Mouse (Mus musculus) ovary, postnatal 10 days (tissue): ENCODE measurements around the gene Ets1.

Experiments used
- DNase-seq: peaks from one replicate; pipeline ENCODE4 v3.0.0; 2022; ENCODE audit warnings: low spot score

Gene Ets1

DNA sequence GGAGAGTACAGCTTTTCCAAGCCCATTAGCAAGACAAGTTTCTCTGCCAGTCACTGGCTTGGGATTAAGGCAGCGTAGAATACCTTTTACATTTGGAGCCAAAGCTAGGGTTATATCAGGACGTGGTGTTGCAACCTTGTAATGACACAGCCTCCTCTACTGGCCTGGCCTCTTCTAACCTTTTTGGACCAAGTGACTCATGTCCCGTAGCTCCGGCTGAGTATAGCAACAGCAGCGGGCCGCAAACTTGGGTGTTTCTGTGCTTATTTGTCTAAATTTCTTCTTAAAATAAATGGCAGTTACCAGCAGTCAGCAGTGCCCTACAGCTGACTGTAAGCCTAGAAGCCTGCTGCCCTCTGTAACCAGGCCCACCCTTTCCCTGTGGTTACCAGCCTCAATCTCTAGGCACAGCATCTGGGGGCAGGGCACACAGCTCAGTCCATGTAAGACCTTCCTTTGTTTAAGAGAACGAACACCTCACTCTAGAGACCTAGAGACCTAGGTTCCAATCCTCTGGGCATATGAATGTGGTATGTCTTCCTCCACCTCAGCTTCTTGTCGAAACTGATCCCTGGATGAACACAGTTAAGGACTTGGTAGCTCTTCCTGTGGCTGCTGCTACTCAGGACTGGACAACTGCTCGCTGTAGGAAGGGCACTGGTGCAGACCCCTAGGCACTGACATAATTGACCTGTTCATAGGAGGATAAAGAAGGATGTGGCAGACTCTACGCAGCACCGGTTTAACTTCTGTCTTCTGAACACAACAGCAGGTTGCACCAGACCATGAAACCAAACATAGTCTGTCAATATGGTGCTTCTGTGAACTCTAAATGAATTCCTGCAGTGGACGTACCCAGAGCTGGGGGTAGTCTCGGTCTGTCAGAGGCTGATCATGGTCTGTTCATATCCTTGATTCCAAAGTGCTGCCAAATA lies 94.9 kb downstream of the Ets1 start:
- DNase-seq: no peak

DNA sequence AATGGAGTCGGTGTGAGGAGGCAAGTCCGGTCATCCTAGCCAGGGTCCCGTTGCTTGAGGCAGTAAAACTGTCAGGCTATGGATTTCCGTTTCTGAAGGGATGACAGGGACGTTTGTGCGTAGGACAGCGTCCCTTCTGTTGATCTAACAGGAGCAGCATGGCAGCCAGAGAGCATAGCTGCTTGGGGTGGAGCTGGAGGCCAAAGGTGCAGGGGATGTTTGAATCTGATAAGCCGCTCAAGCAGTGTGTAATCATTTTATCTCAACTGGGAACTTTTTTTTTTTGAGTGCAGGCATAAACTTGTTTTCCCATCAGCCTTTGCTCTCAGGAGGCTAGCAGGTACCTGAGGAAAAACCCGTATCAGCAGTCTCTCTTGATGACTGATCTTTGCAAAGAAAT lies 95.8 kb downstream of the Ets1 start:
- no peak for DNase-seq

DNA sequence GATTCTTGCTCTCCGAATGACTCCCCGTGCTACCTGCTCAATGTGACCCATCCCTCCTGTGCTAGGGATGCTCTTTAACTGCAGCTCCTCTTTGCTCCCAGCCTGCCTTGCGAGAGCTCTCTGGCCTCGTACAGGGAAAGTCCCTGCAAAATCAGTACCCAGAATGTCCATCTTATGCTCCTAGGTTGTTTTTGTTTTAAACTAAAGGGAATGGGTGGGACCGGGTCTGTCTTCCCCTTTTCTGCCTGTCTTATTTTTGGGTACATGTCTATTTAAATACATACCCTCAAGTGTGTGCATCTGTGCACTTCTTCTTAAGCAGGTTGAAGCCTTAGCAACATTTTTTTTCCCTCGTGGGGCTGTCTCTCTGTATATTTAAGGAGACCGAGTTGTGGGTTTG lies 99.0 kb downstream of the Ets1 start:
- no peak for DNase-seq

DNA sequence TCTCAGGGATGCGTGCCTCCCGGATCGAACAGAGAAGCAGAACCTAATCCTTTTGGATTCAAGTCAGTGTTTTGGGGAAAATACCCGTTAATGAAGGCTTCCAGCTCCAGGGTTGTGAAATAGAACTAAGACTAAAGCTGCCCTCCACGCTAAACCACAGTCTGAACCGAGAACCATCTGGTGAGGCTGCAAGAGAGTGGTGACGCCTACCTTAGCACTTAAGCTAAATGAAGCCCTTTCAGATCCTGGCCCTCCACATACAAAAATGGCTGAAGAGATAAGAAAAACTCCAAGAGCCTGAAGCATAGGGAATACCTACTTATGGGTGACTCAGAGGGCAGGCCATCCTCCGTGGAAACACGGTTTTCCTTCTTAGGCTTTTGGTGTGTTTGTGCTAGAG lies 100.0 kb downstream of the Ets1 start:
- DNase-seq: no peak

DNA sequence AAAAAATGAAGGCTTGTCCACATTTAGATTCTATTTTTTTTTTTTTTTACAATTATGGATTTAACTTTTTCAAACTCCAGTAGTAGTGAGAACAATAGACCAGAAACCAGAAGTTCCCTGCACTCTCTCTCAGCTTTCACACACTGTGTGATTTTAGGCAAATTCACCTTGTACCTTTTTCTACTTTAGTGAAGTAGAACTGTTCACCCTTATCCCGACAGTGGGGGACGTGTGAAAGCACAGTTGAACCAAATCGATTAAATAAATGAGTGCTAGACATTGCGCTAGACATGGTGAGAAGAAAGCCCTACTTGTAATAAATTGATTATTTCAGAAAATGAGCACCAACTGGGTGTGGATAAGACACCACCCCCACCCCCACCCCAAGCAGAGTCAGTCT lies 104.0 kb downstream of the Ets1 start:
- DNase-seq: no peak

DNA sequence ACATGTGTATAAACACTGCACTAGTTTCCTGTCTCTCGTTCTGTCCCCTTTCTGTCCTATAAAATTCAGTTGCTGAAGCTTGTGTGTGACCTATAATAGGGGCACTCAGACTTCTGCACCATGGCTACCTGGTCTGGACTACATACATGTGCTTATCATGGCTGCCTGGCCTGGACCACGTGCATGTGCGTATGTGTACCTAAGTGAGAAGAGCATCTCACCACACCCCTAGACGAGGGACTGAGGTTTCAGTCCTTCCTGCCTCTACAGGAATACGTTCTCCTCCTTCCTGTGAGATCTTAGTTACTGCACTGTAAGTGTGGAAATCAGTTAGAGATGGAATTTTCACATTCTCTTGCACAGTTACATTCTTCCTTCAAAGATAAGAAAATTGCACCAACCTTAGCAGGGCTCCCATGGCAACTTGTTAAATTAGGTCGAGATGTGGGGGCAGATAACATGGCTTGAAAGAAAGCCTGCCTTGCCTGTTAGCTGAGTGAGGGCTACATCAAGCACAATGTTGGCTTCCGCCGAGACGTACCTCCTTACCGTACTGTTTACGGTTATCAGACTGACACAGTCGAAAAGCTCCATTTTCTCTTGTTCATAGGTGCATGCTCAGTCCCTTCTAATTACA lies 104.8 kb downstream of the Ets1 start:
- no peak for DNase-seq

DNA sequence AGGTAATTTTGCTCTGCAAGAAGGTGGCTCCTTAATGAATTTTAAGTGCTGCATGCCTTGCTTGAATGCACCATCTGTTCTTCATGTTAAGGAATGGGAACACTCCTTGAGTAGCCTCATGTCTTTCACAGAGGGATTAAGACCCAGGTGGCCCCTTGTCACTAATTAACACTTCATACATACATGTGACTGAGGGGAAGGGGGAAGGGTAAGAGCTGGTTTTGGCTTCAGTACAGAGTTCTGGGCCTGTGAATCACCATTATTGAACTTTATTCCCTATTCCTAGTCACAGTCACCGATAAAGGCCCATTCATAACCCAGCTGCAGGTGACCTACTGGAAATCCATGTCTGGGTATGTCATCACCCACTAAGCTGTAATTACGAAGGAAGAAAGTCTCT lies 105.7 kb downstream of the Ets1 start:
- no peak for DNase-seq

DNA sequence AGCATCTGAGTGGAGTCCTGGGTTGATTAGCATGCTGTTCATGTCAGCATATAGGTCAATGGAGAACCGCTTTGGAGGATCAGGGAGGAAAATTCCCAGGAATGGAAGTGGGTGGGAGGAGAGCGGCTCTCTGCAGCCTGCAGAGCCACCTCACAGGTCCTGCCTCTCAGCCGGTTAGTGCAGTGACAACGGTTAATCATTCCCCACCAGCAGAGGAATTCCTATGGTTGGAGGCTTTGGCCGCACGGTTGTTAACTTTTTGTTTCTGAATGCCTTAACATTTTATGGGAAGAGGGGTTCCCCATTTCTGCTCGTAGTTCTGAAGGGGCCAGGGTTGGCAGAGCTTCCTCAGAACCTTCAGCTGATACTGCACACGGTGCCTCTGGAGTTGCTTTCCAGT lies 107.1 kb downstream of the Ets1 start:
- DNase-seq: no peak

DNA sequence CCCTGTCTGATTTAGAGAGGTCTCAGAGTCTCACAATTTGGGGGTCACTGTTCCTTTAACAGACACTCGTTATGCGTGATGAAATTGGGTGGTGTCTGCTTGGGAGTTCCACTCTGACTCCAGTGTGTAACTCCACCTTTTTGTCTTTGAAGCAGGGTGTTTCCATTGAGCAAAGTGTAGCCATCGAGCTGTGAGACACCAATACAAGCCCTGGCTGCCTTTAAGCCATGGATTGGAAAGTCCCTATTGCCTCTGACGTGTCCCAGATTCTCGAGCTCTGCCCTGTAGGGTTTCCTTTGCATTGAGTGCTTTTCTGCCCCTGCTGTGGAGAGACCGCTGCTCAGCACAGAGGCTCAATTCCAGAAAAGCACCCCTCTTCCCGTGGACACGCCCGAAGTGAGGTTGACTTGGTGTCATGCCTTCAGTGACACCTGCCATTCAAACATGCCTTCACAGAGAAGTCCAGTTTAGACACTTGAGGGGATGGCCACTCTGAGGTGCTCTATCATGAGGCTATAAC lies 107.7 kb downstream of the Ets1 start:
- DNase-seq: no peak

DNA sequence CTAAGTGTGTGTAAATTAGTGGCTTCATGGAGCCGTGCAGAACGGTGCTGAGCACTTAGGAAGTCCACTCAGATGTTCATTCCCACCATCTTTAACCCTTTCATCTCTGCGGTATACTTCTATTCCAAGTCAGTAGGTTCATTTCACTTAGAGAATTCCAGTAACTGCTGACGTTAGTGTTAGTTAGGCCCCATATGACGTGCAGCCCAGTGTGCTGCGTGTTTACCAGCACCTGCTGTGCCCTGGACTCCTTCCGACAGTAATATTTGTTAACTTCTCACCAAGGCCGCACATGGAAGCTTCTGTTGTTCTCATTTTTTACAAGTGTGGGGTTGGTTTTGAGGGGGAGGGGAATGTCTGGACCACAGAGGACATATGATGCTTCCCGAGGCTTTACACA lies 108.3 kb downstream of the Ets1 start:
- DNase-seq: no peak

DNA sequence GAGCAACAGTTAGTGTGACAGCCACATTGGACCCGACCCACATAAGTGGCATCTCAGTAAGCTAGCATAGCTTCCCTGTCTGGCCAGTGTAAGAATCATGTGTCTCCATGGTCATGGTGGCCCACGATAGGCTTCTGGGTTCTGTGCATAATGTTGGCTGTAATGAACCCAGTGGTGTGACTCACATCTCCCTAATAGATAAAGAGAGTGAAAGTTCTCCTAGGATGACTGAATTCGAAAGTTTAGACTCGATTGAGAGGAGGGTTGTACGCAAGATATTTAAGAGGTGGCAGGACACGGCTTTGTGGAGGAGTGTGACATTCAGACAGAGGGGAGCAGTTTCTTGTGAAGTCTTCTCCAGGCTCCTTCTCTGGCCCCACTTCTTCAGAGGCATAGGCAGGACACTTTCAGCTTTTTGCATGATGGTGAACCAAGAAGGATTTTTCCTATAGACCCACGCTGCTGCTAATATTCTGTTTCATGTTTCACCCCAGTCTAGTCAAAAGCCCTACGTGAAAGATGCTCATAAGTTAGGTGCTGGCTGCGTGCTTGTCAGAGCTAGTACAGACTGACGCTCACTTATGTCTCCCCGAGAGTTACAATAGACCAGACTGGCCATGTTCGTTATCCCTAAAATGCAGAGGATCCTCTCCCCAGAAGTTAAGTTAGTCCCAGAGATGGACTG lies 109.2 kb downstream of the Ets1 start:
- DNase-seq: no peak

DNA sequence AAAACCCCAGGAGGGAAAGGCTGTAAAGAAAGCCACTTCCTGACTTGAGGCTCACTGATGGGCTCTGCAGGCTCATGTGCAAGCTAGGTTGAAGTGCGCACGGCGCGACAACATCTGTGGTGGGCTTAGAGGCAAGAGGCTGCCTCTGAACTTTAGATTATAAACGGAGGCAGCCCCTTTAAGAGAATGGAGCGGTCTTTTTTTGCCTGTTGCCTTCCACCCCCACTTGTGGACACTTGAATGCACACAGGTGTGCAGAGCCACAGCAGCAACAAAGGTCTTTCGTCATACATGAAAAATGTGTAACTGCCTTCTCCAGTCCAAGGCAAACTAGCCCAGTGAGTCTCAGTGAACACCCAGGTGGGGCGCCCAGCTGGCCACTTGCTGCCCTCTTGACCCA lies 110.0 kb downstream of the Ets1 start:
- DNase-seq: no peak

DNA sequence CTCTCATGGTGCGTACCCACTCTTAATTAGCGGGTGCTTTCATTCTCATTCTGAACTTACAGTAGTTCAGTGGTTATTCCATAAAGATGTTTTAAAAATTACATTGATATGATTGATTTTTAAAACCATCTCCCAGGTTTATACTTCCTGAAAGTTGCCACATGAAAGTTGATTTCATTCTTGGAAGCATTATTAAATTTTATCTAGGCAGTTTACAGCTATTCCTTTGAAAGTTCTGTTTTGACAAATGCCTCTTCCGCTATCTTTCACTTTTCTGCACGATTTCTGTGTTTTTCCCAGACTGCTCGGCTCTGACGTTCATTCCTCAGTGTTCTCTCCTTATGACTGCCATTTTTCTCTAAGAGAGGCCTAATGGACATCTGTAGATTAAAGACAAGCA lies 110.6 kb downstream of the Ets1 start:
- no peak for DNase-seq

DNA sequence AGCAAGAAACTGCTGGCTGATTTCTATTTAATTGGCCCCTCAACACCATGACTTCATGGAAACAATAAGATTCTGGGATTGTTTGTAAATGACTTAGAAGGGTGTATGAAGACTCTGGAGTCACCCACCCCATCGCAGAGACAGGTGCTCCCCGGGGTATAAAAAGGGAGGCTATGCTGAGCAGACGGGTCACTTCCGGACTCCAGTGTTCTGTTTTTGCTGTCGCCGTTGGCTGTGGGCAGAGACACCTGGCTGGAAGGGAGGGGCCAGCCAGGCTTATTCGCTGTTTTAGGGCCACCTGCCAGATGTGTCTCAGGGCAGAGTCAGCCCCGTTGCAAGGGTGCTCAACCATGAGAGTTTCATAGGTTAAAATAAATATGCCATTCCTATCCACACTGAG lies 111.6 kb downstream of the Ets1 start:
- DNase-seq: no peak

DNA sequence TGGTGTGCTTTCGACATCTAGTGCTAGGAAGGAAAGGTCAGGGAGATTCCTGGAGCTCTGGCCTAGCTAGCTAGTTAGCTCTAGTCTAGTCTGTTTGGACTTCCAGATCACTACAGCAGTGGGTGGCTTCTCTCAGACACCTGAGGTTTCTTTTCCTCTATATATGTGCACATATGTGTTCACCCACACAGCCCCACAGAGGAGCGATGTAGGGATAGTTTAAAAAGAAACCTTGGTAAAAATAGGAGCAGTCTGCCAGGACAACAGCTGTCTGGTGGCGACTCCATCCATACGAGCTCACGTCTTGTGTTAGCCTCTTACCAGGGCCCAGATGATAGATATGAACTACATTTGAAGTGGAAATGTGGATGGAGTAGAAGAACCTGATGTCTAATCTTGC lies 112.5 kb downstream of the Ets1 start:
- DNase-seq: no peak

DNA sequence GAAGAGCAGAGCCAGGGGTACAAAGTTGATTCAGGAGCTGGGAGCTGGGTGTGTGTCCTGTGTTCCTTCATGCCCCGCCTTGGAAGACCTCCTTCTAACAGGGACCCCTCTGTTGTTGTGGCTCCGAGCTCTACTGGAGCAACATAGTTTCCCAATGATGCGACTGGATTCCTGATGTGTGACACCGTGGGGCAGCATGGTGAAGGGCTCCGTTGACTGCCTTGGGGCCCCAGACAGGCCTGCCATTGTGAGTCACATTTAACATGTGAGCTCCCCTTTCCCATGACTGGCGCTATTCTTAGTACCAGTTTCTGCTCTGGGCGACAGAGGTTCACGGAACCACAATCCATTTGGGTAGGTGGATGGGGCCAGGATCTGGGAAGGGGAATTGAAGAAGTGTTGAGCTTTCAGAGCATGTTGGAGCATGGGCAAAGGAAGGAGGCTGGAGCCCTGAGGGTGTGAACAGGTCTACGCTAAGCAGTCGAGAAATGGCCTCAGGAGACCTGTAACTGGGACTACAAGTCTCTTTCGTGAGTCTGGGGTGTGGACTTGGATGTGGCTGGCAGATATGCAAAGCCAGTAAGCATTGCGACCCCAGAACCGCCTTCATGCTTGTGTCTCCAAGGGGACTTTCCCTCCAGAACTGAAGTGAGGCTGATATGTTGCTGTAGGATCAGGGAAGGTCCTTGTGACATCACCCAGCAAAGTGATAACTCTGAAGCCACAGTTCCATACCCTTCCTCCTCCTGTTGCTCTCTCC lies 113.9 kb downstream of the Ets1 start:
- DNase-seq: no peak

DNA sequence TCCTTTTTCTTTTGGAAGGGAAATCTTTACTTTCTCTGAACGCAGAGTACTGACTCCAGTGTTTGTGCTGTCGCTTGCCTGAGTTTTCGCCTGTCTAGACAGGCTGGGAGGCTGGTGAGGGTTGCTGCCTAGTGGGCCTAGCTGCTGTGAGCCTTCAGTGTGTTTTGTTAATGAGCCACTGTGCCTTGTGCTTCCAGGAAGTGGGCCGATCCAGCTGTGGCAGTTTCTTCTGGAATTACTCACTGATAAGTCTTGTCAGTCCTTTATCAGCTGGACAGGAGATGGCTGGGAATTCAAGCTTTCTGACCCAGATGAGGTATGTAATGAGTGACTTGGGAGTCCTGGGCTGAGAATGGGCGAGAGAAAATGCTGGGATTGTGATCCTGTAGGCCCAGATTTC lies 116.6 kb downstream of the Ets1 start:
- no peak for DNase-seq

DNA sequence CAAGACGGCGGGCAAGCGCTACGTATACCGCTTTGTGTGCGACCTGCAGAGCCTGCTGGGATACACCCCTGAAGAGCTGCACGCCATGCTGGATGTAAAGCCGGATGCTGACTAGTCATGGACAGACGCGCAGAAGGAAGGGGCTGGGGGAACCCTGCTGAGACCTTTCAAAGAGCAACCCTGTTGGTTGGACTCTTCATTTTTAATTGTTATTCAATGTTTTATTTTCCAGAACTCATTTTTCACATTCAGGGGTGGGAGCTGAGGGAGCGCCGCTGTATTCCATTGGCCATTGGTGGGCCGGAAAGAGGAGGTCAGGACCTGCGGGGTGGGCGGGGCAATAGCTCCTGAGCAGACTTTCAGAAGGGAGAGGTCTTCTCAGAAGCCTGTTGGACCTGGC lies 118.3 kb downstream of the Ets1 start:
- DNase-seq: no peak

DNA sequence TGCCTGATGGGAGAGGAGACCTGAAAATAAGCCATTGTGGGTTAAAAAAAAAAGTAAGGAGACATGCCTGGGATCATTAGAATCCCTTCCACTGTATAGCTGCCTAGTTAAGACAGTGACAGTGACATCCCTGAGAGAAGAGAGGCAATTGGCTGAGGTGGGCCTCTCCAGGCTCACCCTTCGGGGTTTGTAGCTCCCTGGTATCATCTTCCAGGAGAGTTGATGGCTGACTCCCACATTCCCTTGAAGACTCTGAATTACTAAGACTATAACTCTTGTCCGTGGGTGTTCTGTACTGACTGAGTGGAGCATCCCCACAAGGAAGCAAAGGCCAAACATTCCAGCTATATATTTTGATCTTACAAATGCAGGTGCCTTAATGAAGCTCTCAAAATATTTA lies 120.0 kb downstream of the Ets1 start:
- DNase-seq: no peak

DNA sequence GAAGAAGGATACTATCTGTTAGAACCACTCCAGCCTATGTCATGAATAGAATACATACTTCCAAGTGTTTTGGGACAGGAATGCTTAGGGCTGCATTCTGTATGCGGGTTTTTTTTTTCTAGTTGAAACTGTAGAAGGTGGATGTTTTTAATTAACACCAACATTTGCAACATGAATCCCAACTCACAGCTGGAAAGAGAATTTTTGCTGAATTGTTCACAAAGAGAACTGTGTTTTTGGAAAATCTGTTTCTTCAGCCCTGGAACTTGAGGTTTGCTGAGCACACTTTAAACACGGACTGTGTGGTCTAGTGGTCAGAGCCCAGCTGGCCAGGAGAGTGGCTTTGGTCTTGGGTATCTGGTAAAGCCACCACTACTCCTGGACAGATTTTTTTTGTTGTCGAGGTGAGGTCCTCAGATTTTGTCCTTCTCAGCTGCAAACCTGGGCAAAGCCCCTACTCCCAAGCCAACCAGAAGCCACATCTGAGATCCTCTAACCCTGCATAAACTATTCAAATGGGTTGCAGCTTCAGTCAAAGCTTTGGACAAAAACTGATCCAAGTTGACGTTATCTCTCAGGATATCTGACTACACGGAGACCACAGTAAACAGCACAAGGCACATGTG lies 122.4 kb downstream of the Ets1 start:
- DNase-seq: no peak

DNA sequence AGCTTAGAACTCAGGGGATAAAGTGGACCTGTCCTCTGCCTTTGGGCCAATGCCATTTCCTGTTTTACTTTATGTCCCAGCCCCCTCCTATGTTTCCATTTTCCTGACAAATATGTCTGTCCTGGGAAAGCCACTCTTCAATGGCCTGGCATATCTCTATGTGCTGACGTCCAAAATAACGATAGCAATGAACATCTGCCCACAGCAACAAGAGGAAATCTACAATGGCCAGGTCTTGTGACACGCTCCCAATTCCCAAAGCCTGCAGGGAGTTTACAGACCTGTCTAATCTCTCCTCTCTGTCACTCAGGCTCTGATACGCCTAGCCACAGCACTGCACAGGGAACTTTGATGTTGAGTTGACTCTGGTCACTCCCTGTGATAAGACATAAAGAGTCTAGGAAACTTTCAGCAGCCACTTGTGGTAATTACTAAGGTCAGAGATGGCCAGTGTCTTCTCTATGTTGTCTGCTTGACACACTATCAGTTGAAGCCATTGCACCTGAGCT lies 124.7 kb downstream of the Ets1 start:
- DNase-seq: no peak

DNA sequence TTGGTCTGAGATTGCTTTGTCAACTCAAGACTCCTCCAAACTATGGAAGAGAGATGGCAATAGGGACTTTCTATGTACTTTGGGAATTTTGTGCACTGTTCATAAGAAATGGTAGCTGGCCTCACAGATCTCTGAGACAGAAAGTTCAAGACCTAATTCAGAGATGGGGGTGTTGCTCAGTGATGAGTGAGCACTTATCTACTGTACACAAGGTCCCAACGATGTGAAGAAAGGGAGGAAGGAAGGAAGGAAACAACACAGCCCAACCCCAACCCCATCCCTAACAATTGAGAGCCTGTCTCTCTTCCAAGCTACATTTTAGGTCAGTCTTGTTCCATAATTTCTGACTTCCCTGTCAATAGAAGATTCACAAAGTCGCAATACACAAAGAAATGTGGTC lies 125.3 kb downstream of the Ets1 start:
- no peak for DNase-seq
